Mouse (Mus musculus): ENCODE measurements around the gene Map3k3. TPM values are rescaled to one million over a fixed set of nuclear protein-coding genes. Genes with fewer than 3 reads are reported as not detected.
"Not testable (repeated sequence)": the region's sequence is repeated elsewhere in the genome, so short reads cannot be mapped to it uniquely, and the experiment has no call there.

Gene Map3k3
- total RNA-seq (2015): 45.0 and 50.4 TPM in 2 replicates
- total RNA-seq (2017): 67.4 and 81.8 TPM in 2 replicates

- ATAC-seq (ENCODE audit: poor library complexity, severe bottlenecking): peak; percentile 92
These were observed at the start of gene Map3k3 for GRCm38 (mm10) chr11:106083708-106084701. Map3k3 (plus strand) TSS chr11:106084613.

DNA sequence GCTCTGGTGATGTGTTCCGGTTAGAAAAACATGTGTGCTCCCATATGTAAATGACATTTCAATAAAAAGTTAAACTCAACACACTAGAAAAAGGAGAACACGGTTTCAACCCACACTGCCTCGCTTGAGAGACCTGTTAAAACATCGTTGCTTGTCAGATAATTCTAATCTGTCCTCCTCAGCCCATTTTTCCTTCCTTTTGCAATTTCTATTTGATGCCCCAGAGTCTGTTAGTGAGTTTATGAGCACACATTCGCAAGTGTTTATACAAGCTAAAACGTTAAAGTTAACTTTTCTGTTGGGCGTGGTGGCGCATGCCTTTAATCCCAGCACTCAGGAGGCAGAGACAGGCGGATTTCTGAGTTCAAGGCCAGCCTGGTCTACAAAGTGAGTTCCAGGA is 49.4 kb upstream of the Map3k3 start:
- ATAC-seq (ENCODE audit: poor library complexity, severe bottlenecking): no peak

- ATAC-seq (ENCODE audit: poor library complexity, severe bottlenecking): peak; percentile 96
These were observed 47.6 kb upstream of the Map3k3 start, which contains the start of gene Dcaf7 for GRCm38 (mm10) chr11:106036548-106037417. Dcaf7 (plus strand) TSS chr11:106036872.

DNA sequence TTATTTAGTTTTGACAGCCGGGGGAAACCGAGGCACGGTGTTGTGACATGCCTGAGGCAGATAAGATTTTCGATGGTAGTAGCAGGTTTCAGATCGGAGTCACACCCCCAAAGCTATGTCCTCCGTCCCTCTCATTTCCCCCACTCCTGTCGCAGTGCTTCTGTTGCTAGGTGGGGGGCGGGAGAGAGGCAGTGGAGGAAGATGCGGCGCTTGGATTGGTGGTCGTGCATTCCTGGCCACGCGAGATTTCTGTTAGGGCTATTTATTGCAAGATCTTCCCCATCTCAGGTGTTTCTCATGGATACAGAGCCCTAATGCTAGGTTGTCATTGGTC is 47.0 kb upstream of the Map3k3 start:
- ATAC-seq (ENCODE audit: poor library complexity, severe bottlenecking): no peak

DNA sequence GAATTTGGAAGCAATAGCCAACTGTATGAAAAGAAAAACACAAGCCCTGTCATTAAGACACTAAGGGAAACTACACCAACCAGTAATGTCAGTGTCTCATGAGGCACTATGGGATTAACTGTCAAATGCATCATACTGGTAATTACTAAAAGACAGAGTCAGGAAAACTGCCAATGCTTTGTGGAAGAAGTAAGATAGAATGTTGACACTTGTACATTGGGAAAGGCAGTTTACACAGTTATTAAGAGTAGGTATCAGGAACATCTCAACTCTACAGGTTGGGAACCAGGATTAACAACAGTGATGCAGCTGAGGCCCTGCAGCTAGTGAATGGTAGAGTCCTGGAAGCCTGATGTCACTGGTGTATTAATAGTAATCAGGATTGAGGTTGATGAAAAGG is 40.1 kb upstream of the Map3k3 start:
- ATAC-seq (ENCODE audit: poor library complexity, severe bottlenecking): no peak

DNA sequence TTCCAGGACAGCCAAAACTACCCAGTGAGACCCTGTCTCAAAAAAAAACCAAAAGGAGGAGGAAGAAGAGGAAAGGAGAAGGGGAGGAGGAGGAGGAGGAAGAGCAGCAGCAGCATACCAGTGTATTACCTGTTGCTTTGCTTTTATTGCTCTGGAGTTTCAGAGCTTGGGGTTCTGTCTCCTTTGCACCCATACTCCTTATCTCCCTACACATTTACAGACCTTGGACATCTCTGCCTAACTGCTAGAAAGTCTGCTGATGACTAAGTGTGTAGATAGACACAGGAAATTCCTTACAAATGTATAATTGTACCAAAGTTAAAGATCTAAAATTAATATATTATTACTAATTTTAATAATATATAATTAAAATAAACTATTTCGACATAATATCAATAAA is 39.2 kb upstream of the Map3k3 start:
- ATAC-seq (ENCODE audit: poor library complexity, severe bottlenecking): no peak

GRCm38 (mm10) chr11:106045780-106046179 is 38.6 kb upstream of the Map3k3 start:
- ATAC-seq (ENCODE audit: poor library complexity, severe bottlenecking): no peak

DNA sequence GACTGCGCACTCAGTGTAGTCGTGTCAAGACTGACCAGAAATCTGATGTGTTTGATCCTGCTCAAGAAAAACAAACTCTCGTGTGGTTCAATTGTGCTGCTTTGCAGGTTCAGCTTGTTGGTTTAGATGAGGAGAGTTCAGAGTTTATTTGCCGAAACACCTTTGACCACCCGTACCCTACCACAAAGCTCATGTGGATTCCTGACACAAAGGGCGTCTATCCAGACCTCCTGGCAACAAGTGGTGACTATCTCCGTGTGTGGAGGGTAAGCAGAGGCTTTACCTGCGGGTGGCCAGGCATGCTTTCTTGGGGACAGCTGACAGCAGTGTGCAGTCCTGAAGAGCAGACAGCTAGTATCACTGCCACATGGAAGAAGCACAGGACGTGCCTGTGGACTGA is 37.8 kb upstream of the Map3k3 start:
- no peak for ATAC-seq (ENCODE audit: poor library complexity, severe bottlenecking)

DNA sequence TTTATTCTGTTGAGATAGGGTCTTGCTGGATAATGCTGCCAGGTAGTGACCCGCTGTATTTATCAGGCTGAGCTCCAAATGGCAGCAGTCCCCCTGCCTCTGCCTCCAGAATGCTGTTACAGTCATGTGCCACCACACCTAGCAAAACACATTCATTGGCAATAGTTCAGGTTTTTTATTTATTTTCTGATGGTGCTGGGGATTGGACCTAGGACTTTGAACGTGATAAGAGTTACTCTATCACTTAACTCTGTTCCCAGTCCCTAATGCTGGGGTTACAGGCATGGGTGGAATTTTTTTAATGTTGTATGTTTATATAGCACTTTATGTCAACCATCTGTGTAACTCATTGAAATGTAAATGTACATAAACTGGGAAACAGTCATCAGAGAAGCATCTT is 30.5 kb upstream of the Map3k3 start:
- ATAC-seq (ENCODE audit: poor library complexity, severe bottlenecking): no peak

DNA sequence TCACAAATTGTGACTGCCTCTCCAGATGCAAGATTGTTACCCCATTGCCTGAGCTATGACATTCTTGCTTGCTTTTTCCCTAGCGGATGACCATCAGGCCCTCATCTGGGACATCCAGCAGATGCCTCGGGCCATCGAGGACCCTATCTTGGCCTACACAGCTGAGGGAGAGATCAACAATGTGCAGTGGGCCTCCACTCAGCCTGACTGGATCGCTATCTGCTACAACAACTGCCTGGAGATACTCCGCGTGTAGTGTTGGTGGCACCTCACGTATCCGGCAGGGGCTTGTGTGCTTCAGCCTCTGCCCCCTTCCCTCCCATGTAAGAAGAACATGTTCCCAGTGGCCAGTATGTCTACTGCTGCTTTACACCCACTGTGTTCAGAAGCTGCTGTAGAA is 29.8 kb upstream of the Map3k3 start:
- ATAC-seq (ENCODE audit: poor library complexity, severe bottlenecking): no peak

DNA sequence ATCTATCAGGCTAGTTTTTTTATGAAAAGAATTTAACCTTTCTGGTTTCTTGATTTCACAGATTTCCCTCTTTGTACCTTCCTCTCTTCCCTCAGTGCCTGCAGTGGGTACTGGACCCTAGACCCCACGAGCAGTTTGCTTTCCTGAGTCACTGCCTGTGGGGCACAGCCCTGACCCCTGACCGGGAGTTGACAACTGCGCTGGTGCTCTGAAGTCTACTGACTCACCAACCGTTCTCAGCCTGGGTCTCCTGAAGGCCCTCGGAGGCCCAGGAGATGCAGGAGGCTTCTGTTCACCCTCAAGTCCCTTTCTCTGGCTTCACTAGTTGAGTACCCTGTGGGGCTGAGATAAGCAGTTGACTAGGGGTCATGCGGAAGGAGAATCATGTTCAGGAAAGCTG is 29.1 kb upstream of the Map3k3 start:
- no peak for ATAC-seq (ENCODE audit: poor library complexity, severe bottlenecking)

GRCm38 (mm10) chr11:106056819-106057491 is 27.5 kb upstream of the Map3k3 start:
- ATAC-seq (ENCODE audit: poor library complexity, severe bottlenecking): peak; percentile 72

- ATAC-seq (ENCODE audit: poor library complexity, severe bottlenecking): no peak
These were observed 26.4 kb upstream of the Map3k3 start for GRCm38 (mm10) chr11:106058020-106058419.

- no peak for ATAC-seq (ENCODE audit: poor library complexity, severe bottlenecking)
These were observed 23.9 kb upstream of the Map3k3 start for GRCm38 (mm10) chr11:106060549-106060948.

GRCm38 (mm10) chr11:106061311-106061710 is 23.1 kb upstream of the Map3k3 start:
- ATAC-seq (ENCODE audit: poor library complexity, severe bottlenecking): no peak

DNA sequence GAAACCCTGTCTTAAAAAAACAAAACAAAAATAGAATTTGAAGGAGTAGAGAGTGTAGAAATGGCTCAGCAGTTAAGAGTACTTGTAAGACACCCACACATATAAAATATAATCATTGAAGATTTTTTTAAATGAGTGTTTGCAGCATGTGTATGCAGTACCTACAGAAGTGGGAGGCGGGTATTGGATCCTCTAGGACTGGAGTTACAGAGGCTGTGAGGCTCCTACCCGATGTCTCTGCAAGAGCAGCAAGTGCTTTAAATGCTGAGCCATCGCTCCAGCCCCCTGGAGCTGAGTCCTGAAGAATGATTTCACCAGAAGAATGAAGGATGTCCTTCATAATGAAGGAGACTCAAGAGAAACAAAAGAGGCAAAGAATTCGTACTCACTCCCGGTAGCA is 20.7 kb upstream of the Map3k3 start:
- no peak for ATAC-seq (ENCODE audit: poor library complexity, severe bottlenecking)

DNA sequence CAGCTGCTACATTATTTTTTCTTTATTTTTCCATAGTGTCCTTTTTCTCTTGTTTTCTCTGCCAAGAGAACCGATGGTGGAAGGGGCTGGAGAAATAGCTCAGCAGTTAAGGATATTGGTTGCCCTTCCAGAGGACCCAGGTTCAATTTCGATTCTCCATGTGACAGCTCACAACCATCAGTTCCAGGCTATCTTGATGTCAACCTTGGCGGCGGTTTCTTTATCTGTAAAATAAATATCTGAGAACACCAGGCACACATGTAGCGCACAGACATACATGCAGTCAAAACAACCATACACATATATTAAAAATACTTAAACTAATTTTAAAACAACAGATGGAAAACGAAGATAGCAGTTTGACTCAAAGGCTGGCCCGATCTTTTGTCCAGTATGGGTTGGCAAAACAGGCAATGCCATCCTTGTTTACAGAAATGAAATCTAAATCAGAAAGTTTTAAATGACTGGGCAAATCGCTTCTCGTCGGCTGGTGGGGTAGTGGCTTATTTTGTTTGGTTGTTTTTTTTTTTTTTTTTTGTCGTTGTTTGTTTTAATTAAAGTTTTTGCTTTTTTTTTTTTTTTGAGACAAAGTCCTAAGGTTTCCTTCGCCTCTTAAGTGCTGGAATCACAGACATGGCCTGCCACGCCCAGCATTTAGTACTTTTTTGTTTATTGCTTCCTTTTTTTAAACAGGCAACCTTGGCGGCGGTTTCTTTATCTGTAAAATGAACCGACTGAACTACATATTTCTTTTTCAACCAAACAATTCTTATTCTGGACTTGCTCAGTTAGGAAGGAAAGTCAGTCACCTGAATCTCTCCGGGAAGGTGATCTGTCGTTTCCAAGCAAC is 19.1 kb upstream of the Map3k3 start:
- peak; percentile 33 for ATAC-seq (ENCODE audit: poor library complexity, severe bottlenecking)

DNA sequence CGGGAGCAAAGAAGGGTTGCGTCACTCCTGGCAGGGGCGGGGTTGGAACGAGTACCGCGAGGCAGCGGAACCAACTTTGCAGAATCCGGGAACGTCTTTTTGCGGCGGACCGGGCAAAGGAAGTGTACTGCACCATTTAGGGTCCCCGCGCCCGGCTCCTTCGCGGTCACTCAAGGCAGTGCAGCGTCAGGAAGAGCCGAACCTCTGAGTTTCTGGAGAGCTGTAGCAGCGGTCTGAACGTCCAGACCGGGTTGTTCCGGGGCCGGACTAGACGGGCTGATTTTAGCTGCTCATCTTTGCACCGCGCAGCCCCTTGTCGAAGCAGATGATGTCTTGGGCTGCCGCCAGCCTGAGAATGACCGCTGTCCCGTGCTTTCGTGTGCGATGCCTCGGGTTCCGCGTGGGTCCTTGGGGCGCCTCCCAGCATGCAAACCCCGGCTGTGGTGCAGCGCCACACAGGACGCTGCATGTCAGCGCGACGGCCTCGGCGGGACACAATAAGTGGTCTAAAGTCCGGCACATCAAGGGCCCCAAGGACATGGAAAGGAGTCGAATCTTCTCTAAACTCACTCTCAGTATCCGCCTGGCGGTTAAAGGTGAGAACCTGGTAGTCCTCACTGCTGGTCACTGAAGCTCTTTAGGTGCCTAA is 18.4 kb upstream of the Map3k3 start, which contains the start of gene Taco1:
Taco1 (plus strand) TSS at position 139 of the 649 bp plus-strand sequence.
- peak; percentile 98 for ATAC-seq (ENCODE audit: poor library complexity, severe bottlenecking)

DNA sequence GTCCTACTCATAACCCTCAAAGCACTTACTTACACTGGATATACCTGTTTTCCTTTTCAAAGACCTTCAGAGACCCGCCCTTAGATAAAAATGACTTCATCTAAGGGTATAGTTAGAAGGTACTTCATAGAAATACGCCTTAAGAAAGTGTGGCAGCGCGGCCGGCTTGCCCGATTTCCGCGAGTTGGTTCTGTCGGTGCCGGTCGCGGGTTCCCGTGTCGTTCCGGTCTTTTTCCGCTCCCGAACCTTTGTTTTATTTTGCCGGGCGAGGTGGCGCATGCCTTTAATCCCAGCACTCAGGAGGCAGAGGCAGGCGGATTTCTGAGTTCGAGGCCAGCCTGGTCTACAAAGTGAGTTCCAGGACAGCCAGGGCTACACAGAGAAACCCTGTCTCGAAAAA is 17.8 kb upstream of the Map3k3 start:
- ATAC-seq (ENCODE audit: poor library complexity, severe bottlenecking): not testable (repeated sequence)

Measured in megakaryocyte, adult 5-6 weeks (primary cell).